Mouse (Mus musculus): Measurements from ENCODE around the gene Iqgap3. TPM values are rescaled to one million over a fixed set of nuclear protein-coding genes. Genes with fewer than 3 reads are reported as not detected.

Iqgap3 gene
- total RNA-seq, 2 experiments from 2014 or later = 2.1 to 2.3 TPM

DNA sequence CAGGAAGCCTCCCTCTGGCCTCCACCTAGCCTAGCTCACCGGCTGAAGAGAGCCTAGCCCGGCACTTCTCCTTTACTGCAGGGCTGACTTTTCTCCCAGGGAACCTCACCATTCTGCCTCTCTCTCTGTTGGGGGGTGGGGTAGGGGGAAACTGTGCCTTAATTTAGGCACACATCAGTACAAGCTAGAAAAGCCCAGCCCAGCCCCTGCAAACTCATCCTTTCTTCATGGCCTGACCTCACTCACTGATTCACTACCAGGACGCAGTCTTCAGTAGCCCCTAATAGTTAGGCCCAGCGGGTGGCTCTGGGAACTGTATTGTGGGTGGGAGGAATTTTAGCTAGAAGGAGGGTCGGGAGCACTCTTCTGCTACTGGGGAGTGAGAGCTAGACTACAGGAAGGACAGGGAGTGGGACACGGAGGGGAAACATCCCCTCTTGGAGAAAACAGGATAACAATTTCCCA is 67.8 kb downstream of the Iqgap3 start:
- DNase-seq (ENCODE audit: low spot score in 2 of 2) = no peak

DNA sequence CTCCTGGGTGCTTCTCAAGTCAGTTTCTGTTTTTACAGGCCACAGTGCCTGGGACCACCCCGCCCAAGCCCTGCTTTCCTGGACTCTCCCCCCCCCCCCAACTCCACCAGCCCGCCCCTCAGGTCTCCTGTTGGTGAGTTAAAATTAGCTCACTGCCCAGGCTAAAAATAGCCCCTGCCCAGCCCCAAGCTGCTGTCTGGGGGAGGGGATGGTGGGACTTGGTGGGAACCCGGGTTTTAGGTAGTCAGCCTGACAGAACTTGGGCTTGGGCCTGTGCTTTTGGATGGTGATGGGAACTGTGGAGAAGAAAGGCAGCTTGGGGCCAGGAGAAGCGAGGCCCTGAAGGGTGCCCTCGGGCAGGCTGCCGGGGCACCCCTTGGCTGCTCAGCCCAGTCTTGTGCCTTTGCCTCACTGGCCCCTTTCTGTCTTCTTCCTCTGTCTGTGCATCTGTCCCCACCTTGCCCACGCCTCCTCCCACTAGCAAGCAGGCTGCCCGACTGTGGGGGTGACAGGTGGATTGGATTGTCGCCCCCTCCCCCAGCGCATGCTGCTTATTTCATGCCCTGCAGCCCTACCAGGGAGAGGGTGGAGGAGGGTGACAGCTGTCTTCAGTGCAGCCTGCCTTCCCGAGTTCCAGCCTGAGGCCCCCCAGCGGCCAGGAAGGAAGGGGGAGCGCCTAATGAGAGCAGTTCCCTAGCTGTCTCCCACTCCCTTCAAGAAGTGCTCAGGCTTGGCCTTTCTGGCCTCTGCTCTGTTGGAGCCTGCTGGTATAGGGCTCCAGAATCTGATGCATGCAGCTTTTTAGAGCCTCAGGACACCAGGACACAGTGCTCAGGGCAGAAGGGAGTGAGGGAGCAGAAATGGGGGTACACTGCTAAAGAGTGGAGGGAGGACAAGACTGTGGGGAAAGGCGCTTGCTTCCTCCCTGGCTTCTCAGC is 68.6 kb downstream of the Iqgap3 start:
- DNase-seq (ENCODE audit: low spot score in 2 of 2) = peak; percentile 70 to 73

DNA sequence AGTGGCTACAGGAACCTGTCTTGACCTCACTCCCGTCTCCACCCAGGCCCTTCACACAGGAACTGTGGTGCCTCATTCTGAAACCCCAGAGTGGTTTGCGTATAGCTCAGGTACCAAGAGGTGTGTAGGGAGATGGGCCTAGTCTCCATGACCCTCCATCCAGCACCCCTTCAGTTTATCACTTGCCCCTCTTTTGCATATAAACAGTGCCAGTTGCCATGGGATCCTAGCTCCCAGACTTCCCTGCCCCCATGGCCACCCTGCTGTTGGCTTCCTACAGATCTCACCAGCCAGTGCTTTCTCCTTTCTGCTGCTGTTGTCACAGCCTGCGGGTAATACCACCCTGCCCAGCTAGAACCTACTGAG is 69.2 kb downstream of the Iqgap3 start:
- no peak for DNase-seq (ENCODE audit: low spot score in 2 of 2)

DNA sequence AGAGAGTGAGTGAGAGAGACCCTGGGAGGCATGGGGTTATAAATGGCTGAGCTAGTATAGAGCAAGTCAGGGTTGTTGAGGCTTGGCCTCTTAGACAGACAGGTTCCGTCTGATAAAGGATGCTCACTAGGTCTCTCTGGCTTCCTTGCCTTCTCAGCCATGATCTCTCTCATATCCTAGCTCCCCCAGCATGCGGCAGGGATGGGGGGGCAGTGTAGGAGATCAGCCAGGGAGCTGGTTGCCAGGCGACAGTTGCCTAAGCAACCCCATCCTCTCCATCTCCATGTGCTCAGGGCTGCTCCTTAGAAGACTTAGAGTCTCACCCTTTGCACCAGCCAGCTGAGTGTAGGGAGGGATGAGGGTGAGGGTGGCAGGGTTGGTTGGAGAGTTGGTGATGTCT is 70.3 kb downstream of the Iqgap3 start:
- DNase-seq (ENCODE audit: low spot score in 2 of 2) = peak; percentile 74 to 79

DNA sequence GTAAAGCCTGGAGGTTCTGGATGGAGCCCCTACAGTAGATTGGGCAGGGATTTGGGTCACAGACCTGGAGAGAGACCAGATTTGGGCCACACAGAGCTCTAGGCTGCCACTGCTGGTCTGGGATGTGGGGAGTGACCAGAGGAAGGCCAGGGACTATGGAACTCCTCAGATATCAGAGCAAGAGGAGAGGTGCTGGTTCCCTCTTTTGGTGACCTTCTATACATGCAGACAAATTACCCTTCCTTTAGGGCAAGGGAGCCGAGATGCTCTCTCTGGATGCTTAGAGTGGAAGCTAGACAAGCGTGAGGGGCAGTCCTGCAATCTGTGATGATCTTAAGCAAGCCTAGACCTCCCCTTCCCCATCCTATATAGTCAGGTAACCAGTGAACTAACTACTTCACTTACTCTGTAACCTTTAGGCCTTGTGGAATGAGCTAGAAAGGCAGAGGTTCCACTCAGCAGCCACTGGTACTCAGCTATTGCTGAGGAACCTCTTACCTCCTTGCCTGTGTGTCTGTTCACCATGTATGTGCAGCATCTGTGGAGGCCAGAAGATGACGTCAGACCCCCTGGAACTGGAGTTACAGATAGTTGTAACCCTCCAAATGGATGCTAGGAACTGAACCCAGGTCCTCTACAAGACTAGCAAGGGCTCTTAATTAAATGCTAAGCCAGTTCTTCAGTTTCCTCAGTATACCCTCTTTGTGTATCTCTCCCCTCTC is 71.7 kb downstream of the Iqgap3 start:
- no peak for DNase-seq (ENCODE audit: low spot score in 2 of 2)

DNA sequence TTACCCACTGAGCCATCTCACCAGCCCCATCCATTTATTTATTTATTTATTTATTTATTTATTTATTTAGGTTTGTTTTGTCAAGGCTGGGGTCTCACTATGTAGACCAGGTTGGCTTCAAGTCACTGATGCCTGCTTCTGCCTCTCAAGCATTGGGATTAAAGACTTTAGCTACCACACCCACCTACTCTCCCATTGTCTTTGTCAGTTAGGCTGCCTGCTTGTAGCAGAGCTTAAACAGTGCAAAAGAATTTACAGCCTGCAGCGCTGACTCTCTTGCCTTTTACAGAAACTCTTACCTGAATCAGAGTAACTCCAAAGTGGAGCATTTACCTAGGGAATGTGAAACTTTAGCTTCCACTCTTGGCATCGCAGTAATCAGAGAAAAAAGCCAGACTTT is 72.5 kb downstream of the Iqgap3 start:
- DNase-seq (ENCODE audit: low spot score in 2 of 2) = no peak

DNA sequence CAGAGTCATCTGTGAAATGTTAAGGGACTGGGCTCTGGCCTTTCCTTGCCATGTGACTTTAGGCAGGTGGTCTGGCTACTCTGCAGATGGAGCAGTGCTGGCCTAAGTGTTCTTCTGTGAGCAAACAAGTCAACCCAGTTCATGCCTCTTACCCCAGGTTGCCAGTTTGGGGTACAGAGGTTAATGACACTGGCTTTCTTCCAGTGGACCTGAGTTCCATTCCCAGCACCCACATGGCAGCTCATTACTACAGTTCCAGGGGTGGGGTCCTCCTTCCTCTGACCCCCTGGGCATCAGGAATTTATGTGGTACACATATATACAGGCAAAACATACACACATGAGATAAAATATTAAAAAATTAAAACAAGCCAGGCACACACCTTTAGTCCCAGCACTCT is 75.0 kb downstream of the Iqgap3 start:
- DNase-seq (ENCODE audit: low spot score in 2 of 2) = no peak

DNA sequence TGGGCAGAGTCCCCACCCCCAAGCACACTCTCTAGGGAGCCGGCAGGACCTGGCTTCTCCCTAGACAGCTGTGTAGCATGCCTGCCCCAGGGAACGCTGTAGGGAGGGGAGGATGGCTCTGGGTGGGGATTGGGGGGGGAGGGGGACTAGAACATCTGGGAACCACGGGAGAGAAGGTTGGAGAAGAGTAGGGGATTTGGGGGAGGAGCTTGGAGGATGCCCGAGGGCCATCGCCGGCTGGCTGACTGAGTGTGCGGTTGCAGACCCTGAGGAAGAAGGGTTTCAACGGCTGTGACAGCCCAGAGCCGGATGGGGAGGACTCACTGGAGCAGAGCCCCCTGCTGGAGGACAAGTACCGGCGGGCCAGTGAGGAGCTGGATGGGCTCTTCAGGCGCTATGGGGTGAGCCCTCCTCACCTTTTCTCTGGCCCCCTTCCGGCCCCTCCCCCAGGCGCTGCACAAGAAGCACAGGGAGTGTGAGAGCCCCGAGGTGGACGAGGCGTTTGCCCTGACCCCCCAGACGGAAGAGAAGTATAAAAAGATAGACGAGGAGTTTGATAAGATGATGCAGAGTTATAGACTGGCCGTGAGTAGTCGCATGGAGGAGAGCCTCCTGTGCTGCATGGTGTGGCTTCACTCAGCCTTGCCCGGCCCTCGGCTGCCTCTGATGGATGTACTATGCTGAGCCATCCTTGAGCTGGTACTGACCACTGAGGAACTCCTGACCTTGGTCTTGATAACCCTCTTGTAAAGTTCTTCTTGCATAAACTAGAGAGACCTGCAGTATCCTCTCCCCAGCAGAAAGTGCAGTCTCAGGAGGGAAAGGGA is 76.2 kb downstream of the Iqgap3 start:
- DNase-seq (ENCODE audit: low spot score in 2 of 2) = peak in 1 of 2 experiments; percentile 67

DNA sequence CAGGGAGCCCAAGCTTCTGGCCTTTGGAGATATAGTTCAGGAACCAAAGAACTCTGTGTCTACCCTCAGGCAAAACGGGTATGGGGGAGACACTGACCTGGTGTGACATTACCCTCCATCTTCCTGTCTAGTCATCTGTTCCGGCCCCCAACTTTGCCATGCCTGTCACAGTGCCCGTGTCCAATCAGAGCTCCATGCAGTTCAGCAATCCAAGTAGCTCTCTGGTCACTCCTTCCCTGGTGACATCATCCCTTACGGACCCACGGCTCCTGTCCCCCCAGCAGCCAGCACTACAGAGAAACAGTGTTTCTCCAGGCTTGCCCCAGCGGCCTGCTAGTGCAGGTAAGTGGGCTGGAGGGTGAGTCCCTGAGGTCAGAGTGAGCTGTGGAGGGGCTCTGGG is 77.2 kb downstream of the Iqgap3 start:
- DNase-seq (ENCODE audit: low spot score in 2 of 2) = no peak

DNA sequence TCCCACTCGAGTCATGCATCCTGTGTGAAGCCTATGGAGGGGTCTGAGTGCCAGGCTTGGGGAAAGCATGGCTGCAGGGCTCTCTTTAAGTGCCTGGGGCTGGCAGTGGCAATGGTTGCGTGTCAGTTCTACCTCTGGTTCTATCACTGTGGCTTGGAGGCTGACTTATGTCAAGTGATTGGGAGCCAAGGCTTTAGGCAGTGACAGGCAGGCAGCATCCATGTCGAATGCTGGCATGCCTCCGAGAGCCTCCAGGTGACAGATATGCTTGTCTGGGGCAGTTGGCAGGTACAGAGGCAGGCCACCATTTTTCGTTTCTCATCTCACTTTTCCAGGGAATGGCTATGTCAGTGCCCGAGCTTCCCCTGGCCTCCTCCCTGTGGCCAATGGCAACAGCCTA is 79.1 kb downstream of the Iqgap3 start:
- DNase-seq (ENCODE audit: low spot score in 2 of 2) = no peak

DNA sequence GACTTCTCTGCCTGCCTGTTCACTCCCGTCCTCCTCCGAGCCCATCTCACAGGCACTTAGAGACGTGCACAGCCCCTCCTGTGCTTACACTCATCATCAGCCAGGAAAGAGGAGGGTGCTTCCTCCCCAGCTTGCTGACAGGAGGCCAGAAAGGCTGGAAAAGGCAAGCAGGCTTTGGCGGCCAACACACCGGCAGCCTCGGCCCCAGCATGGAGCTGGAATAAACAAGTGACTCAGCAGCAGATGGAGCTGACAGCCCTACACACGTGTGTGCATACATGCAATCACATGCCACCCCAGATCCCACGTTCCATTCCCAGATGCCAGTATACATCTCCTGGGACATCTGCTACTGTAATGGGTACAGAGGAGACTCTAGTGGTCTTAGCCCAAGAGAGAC is 80.5 kb downstream of the Iqgap3 start:
- DNase-seq (ENCODE audit: low spot score in 2 of 2) = peak; percentile 52 to 70

DNA sequence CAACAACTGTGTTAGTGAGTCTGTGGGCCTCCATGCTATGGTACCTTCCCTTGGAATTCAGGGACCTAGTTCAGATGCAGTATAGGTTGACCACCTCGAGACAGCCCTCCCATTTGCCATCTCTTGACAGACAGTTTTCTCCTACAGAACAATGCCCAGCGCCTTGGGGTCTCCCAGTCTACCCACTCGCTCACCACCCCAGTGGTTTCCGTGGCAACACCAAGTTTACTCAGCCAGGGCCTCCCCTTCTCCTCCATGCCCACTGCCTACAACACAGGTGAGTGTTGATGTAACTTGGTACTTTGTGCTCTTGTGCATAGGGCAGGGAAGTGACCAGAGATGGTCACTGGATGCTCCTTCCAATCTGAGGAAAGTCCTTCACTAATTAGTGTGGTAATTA is 81.0 kb downstream of the Iqgap3 start:
- no peak for DNase-seq (ENCODE audit: low spot score in 2 of 2)

DNA sequence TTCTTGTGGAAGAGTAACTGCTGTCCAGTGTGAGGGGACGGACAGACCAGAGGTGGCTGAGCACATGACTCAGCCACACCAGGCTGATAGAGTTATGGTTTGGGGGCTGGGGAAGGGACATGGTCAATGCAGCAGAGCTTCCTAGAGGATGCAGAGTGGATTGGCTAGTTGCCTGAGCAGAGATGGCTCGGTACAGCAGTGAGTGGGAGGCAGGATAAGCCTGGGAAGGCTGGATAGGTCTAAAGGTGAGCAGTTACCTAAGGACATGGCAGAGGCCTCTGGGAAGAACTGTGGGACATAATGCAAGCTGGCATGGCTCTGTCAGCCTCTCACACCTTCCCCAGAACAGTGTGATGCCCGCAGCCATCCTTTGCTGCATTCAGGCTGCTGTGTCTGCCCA is 82.1 kb downstream of the Iqgap3 start:
- DNase-seq (ENCODE audit: low spot score in 2 of 2) = no peak

DNA sequence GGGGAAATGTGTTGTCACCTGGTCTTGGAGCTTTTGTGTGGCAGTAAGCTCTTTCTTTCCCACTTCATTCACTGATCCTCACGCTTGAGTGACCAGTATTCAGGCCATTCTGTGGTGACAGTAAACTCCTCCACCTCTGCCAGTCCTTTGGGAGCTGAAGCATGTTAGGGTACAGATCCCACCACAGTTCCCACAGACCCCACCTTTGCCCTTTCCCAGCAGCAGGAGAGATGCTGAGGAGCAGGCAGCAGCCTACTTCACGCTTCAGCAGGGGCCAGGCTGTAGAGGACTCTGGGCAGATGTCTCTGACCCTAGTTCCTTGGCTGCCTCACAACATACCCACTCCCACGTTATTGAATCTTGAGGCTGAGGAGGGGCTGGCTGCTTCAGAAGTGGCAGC is 82.5 kb downstream of the Iqgap3 start:
- DNase-seq (ENCODE audit: low spot score in 2 of 2) = no peak

DNA sequence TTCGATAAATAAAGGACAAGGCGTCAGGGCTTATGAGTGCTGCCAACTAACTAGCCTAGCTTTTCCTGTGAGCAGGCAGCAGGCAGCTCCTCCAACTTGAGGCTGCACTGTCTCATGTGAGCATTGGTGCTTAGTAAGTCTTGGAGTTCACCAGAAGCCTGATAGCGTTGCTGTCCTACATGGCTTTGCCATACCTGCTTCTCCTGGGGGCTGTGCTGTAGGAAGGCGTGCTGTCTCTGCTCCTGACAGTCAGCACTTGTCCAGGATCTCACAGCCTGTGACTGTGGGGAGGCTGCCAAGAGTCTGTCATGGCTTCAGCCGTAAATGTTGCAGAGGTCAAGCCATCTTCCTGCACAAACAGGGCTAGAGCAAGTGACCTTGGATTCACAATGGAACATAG is 84.3 kb downstream of the Iqgap3 start:
- no peak for DNase-seq (ENCODE audit: low spot score in 2 of 2)

DNA sequence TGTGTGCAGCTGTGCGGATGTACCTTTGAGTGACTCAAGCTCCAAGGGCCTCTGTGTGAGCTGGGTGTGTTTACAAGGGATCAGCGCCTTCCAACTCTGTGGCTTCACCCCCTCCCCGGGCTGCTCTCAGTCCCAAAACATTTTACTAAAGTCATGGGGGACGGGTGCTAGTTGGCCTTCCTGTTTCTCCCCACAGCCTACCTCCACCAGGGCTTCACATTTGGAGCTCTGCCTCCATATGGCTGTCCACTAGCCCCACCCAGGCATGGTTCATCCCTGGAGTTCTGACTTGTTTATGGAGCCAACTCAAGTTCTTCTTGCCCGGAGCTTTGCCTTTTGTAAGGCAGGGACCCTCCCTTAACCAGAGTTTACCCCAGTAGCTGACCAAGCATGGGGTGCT is 88.6 kb downstream of the Iqgap3 start:
- no peak for DNase-seq (ENCODE audit: low spot score in 2 of 2)

Other genes with a start within 250 kb of the Iqgap3 start
- not detected for gene Sh2d2a, start 235.2 kb upstream of the Iqgap3 start, total RNA-seq (2021)
- 10 to 100 TPM; 62.3 to 66.4 TPM for gene Prcc, start 196.4 kb upstream of the Iqgap3 start, total RNA-seq (2021)
- gene Hdgf, start 175.7 kb upstream of the Iqgap3 start, total RNA-seq (2021) = 100 to 1,000 TPM; 121 to 125 TPM
- gene Mrpl24, start 162.5 kb upstream of the Iqgap3 start, total RNA-seq (2021) = 10 to 100 TPM; 49.4 to 55.6 TPM
- gene Isg20l2, start 151.7 kb upstream of the Iqgap3 start, total RNA-seq (2021) = 10 to 100 TPM; 17.1 to 19.0 TPM
- 10 to 100 TPM; 18.1 to 26.4 TPM for gene Rrnad1, start 151.3 kb upstream of the Iqgap3 start, total RNA-seq (2021)
- 1 to 10 TPM; 2.0 to 6.4 TPM for gene Crabp2, start 133.3 kb upstream of the Iqgap3 start, total RNA-seq (2021)
- gene Nes, start 110.9 kb upstream of the Iqgap3 start, total RNA-seq (2021) = 10 to 100 TPM; 14.7 to 18.5 TPM
- 100 to 1,000 TPM; 350 to 399 TPM for gene Bcan, start 81.7 kb upstream of the Iqgap3 start, total RNA-seq (2021)
- 1 to 10 TPM in 1 of 2 experiments, under 1 TPM in 1; 0.42 to 1.0 TPM for gene Hapln2, start 54.4 kb upstream of the Iqgap3 start, total RNA-seq (2021)
- gene Gpatch4, start 38.9 kb upstream of the Iqgap3 start, total RNA-seq (2021) = 10 to 100 TPM; 20.9 to 27.1 TPM
- gene Naxe, start 23.5 kb upstream of the Iqgap3 start, total RNA-seq (2021) = 10 to 100 TPM; 68.4 to 70.1 TPM
- not detected for gene Ttc24, start 3.7 kb upstream of the Iqgap3 start, total RNA-seq (2021)
- gene Mef2d, start 60.4 kb downstream of the Iqgap3 start, total RNA-seq (2021) = 100 to 1,000 TPM; 125 to 126 TPM
- under 1 TPM in 1 of 2 experiments, not detected in 1; 0.25 TPM for gene Rhbg, start 172.7 kb downstream of the Iqgap3 start, total RNA-seq (2021)
- gene Gm38392, start 205.2 kb downstream of the Iqgap3 start, total RNA-seq (2021) = under 1 TPM; 0.78 to 0.83 TPM
- gene Tsacc, start 215.0 kb downstream of the Iqgap3 start, total RNA-seq (2021) = 1 to 10 TPM; 1.8 to 7.0 TPM
- 100 to 1,000 TPM; 198 to 208 TPM for gene Cct3, start 215.1 kb downstream of the Iqgap3 start, total RNA-seq (2021)
- 10 to 100 TPM; 62.1 to 73.0 TPM for gene Glmp, start 243.1 kb downstream of the Iqgap3 start, total RNA-seq (2021)

All from layer of hippocampus, postnatal 10 days (tissue).